Mouse (Mus musculus): Measurements from ENCODE around the gene Sh3bgrl2. TPM values are rescaled to one million over a fixed set of nuclear protein-coding genes. Genes with fewer than 3 reads are reported as not detected.

Gene Sh3bgrl2
- polyA plus RNA-seq, 2 experiments, result 5.3 to 15.5 TPM

DNA sequence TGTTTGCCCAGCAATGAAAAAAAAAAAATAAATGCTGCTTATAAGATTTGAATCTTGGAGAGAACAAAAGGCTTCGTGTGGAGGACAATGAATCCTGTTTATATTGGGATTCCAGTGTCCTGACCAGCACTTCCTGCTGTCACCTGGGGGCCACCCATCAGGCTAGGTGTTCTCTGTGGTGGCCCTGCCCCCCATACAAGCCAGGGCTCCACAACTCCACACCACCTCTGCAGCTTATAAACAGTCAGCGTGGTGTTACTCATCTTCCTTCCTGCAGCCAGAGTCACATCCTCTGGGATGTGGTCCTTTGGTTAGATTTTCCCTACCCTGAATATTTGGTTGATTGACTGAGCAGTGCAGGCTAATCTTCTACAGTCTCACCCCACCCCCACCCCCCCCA is 25.5 kb downstream of the Sh3bgrl2 start:
- H3K27me3 ChIP-seq (ENCODE audit: control insufficient read depth, insufficient read depth, low read length), result no peaks in the 10 kb centered on the region
- no peak for TF ChIP-seq POLR2A (IDR thresholded peaks at IDR 0.05; ENCODE audit: borderline replicate concordance, extremely low read depth, insufficient read depth, insufficient read length)
- H3K4me3 ChIP-seq (replicated peaks; ENCODE audit: low read length), result no peak overlapping the region
- WGBS, result 55% methylated on average over 2 of the region's 2 CpGs
- H3K9ac ChIP-seq (ENCODE audit: low read depth, low read length, severe bottlenecking), result no peak overlapping the region
- H3K4me1 ChIP-seq (ENCODE audit: control insufficient read depth, insufficient read depth, low read length), result peaks cover 22% of the 10 kb centered on the region
- H3K4me2 ChIP-seq (replicated peaks; ENCODE audit: low read depth, low read length, severe bottlenecking), result no peak overlapping the region
- DNase-seq (ENCODE audit: low spot score), result no peak
- no peak for ATAC-seq (ENCODE audit: low FRiP score, low read depth)
- no peaks in the 10 kb centered on the region for H3K9me3 ChIP-seq (ENCODE audit: control insufficient read depth, low read length)
- no peaks in the 10 kb centered on the region for H3K36me3 ChIP-seq (ENCODE audit: control insufficient read depth, insufficient read depth, low read length)
- H3K27ac ChIP-seq (replicated peaks; ENCODE audit: low read depth, low read length), result no peak overlapping the region

DNA sequence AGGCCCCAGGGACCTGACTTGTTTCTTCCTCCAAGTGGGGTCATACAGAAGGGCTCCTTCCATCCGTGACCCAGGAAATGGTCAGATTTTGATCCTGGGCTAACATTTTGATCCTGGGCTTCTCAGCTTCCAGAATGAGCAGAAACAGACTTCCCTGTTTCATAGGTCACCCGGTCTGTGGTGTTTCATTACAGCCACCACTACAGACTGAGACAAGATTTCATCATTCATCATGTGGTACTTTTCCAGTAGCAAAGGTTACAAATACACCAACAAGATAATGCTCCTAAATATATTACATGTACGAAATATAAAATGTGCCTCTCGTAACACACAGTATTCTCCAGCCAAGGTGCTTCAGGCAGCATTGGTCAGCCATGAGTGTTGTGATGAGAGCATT is 27.3 kb downstream of the Sh3bgrl2 start:
- Histone ChIP-seq H3K4me2 (replicated peaks; ENCODE audit: low read depth, low read length, severe bottlenecking) (no peak overlapping the region), H3K27ac (replicated peaks; ENCODE audit: low read depth, low read length) (no peak overlapping the region), H3K9ac (ENCODE audit: low read depth, low read length, severe bottlenecking) (no peak overlapping the region), H3K36me3 (ENCODE audit: control insufficient read depth, insufficient read depth, low read length) (no peaks in the 10 kb centered on the region), H3K9me3 (ENCODE audit: control insufficient read depth, low read length) (no peaks in the 10 kb centered on the region), H3K4me3 (replicated peaks; ENCODE audit: low read length) (no peak overlapping the region), H3K4me1 (ENCODE audit: control insufficient read depth, insufficient read depth, low read length) (peaks cover 15% of the 10 kb centered on the region), H3K27me3 (ENCODE audit: control insufficient read depth, insufficient read depth, low read length) (no peaks in the 10 kb centered on the region)
- WGBS, result 82% methylated on average over 4 of the region's 4 CpGs
- no peak for TF ChIP-seq POLR2A (IDR thresholded peaks at IDR 0.05; ENCODE audit: borderline replicate concordance, extremely low read depth, insufficient read depth, insufficient read length)
- DNase-seq (ENCODE audit: low spot score) (no peak), ATAC-seq (ENCODE audit: low FRiP score, low read depth) (no peak)

DNA sequence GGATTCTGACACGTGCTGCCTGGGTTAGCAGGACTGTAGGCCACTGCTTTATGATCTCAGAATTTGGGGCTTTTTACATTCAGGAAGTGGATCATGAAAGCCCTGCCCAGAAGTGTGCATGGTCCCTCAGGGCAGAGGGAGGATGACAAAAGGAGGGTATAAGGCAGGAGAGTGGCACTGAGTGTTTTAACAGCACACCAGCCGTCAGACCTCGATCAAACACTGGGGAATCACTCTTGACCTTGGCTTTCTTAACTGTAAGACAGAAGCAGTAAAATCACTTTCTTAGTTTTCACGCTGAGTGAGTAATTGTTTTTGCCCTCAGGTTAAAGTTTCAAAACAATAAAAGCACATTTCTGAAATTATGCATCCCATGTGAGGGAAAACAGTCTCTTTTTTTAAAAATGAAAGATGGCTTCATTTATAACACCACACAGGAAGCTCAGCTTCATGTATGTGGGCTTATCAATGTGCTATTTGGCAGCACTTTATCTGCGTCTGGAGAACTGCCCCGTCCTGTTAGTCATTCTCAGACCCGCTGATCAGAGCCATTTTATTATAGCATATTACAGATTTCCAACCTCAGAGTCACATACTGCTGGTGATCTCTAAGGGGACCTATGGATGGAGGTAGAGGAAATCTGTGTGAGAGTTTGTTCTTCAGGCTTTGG is 28.0 kb downstream of the Sh3bgrl2 start:
- DNase-seq (ENCODE audit: low spot score) (no peak), ATAC-seq (ENCODE audit: low FRiP score, low read depth) (no peak)
- Histone ChIP-seq H3K27me3 (ENCODE audit: control insufficient read depth, insufficient read depth, low read length) (no peaks in the 10 kb centered on the region), H3K4me3 (replicated peaks; ENCODE audit: low read length) (no peak overlapping the region), H3K9me3 (ENCODE audit: control insufficient read depth, low read length) (no peaks in the 10 kb centered on the region), H3K36me3 (ENCODE audit: control insufficient read depth, insufficient read depth, low read length) (no peaks in the 10 kb centered on the region), H3K27ac (replicated peaks; ENCODE audit: low read depth, low read length) (no peak overlapping the region), H3K4me1 (ENCODE audit: control insufficient read depth, insufficient read depth, low read length) (peaks cover 15% of the 10 kb centered on the region), H3K9ac (ENCODE audit: low read depth, low read length, severe bottlenecking) (no peak overlapping the region), H3K4me2 (replicated peaks; ENCODE audit: low read depth, low read length, severe bottlenecking) (no peak overlapping the region)
- TF ChIP-seq POLR2A (IDR thresholded peaks at IDR 0.05; ENCODE audit: borderline replicate concordance, extremely low read depth, insufficient read depth, insufficient read length), result no peak
- 25% methylated on average over 7 of the region's 7 CpGs for WGBS

DNA sequence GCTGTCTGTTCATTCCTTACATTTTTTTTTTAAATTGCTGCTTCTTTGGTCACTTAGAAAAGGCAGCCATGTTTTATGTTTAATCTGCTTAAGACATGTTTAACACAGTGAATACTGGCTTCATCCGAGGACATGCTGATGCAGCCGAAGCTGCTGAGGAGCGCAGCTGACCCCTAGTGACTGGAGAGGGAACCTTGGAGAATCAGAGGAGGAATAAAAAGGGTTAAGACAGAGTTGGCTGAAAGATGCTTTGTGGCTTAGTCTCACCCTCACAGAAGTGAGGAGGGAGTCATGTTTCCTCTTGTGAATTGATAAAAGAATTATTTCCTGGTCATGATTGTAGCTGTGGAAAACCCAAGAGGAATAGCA is 28.5 kb downstream of the Sh3bgrl2 start:
- ATAC-seq (ENCODE audit: low FRiP score, low read depth), result peak; percentile 66; the same call in 1 of the 2 replicates
- TF ChIP-seq POLR2A (IDR thresholded peaks at IDR 0.05; ENCODE audit: borderline replicate concordance, extremely low read depth, insufficient read depth, insufficient read length), result no peak
- no peak overlapping the region for H3K4me3 ChIP-seq (replicated peaks; ENCODE audit: low read length)

DNA sequence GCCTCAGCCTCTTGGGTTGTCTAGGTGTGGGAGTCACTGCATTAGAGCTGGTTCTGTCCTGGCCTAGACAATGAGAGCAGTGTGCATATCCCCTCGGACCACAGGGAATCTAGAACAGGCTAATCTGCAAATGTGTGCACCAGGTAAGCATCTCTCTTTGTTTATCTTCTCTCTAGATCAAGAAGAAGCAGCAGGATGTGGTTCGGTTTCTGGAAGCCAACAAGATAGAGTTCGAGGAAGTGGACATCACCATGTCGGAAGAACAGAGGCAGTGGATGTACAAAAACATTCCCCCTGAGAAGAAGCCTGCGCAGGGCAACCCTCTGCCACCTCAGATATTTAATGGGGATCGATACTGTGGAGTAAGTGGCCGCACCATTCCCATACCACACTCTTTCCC is 29.1 kb downstream of the Sh3bgrl2 start:
- Histone ChIP-seq H3K27me3 (ENCODE audit: control insufficient read depth, insufficient read depth, low read length) (no peaks in the 10 kb centered on the region), H3K36me3 (ENCODE audit: control insufficient read depth, insufficient read depth, low read length) (no peaks in the 10 kb centered on the region), H3K9ac (ENCODE audit: low read depth, low read length, severe bottlenecking) (no peak overlapping the region), H3K4me3 (replicated peaks; ENCODE audit: low read length) (no peak overlapping the region), H3K9me3 (ENCODE audit: control insufficient read depth, low read length) (no peaks in the 10 kb centered on the region), H3K4me2 (replicated peaks; ENCODE audit: low read depth, low read length, severe bottlenecking) (no peak overlapping the region), H3K4me1 (ENCODE audit: control insufficient read depth, insufficient read depth, low read length) (peaks cover 12% of the 10 kb centered on the region), H3K27ac (replicated peaks; ENCODE audit: low read depth, low read length) (no peak overlapping the region)
- no peak for ATAC-seq (ENCODE audit: low FRiP score, low read depth)
- WGBS, result 88% methylated on average over 7 of the region's 7 CpGs
- DNase-seq (ENCODE audit: low spot score), result no peak
- no peak for TF ChIP-seq POLR2A (IDR thresholded peaks at IDR 0.05; ENCODE audit: borderline replicate concordance, extremely low read depth, insufficient read depth, insufficient read length)

More for the DNA sequence above, 28.5 kb downstream of the Sh3bgrl2 start:
- Histone ChIP-seq H3K4me2 (replicated peaks; ENCODE audit: low read depth, low read length, severe bottlenecking) (no peak overlapping the region), H3K9me3 (ENCODE audit: control insufficient read depth, low read length) (no peaks in the 10 kb centered on the region), H3K27me3 (ENCODE audit: control insufficient read depth, insufficient read depth, low read length) (no peaks in the 10 kb centered on the region), H3K27ac (replicated peaks; ENCODE audit: low read depth, low read length) (no peak overlapping the region), H3K4me1 (ENCODE audit: control insufficient read depth, insufficient read depth, low read length) (peaks cover 13% of the 10 kb centered on the region), H3K36me3 (ENCODE audit: control insufficient read depth, insufficient read depth, low read length) (no peaks in the 10 kb centered on the region), H3K9ac (ENCODE audit: low read depth, low read length, severe bottlenecking) (no peak overlapping the region)
- peak; percentile 40 for DNase-seq (ENCODE audit: low spot score)
- WGBS, result 39% methylated on average over 3 of the region's 3 CpGs
